Mouse (Mus musculus) intestine, embryonic 15.5 days (tissue): ENCODE data around the gene Isyna1. TPM values are rescaled to one million over a fixed set of nuclear protein-coding genes. Genes with fewer than 3 reads are reported as not detected.
"Not testable (repeated sequence)": the region's sequence is repeated elsewhere in the genome, so short reads cannot be mapped to it uniquely, and the experiment has no call there.

Source experiments
- ATAC-seq: fragments of 200-750 bp; cut with Nextera tagmentation; 2 replicates; pipeline ENCODE4 v1.8.0; 2017; ENCODE audit warnings: moderate TSS enrichment, moderate library complexity
- H3K27ac ChIP-seq: fragments of 300-500 bp; sonication (generic); 2 replicates; pipeline ENCODE4 v1.5.1; 2015; ENCODE audit warnings: mild to moderate bottlenecking, inconsistent platforms
- H3K27me3 ChIP-seq: fragments of 300-500 bp; sonication (generic); replicated peaks from 2 replicates; pipeline ENCODE4 v1.6.1; 2015; ENCODE audit warnings: inconsistent platforms
- H3K36me3 ChIP-seq: fragments of 300-500 bp; sonication (generic); 2 replicates; pipeline ENCODE4 v1.6.1; 2015; ENCODE audit warnings: inconsistent platforms
- H3K4me1 ChIP-seq: fragments of 300-500 bp; sonication (generic); replicated peaks from 2 replicates; pipeline ENCODE4 v1.6.1; 2015; ENCODE audit warnings: inconsistent platforms
- H3K4me2 ChIP-seq: fragments of 300-500 bp; sonication (generic); replicated peaks from 2 replicates; pipeline ENCODE4 v1.6.1; 2015; ENCODE audit warnings: mild to moderate bottlenecking, inconsistent platforms
- H3K4me3 ChIP-seq: fragments of 300-500 bp; sonication (generic); replicated peaks from 2 replicates; pipeline ENCODE4 v1.5.1; 2015; ENCODE audit warnings: inconsistent platforms
- H3K9ac ChIP-seq: fragments of 300-500 bp; sonication (generic); 2 replicates; pipeline ENCODE4 v1.6.1; 2015; ENCODE audit warnings: inconsistent platforms
- H3K9me3 ChIP-seq: fragments of 300-500 bp; sonication (generic); 2 replicates; pipeline ENCODE4 v1.6.1; 2016; ENCODE audit warnings: inconsistent platforms
- WGBS: fragments of 180-500 bp; shearing (Covaris S2); methylation state at CpG from one replicate; pipeline ENCODE4 v1.1.7; 2015; 5-methylcytosine and 5-hydroxymethylcytosine counted together
- polyA plus RNA-seq: library from polyadenylated mRNA; unstranded; fragments of >200 nt; fragmentation: Nextera tagmentation; extraction: Ambion mirVana; gene quantifications from 2 replicates; pipeline ENCODE4 v1.2.1, GENCODE M21; 2015

Isyna1 gene
- polyA plus RNA-seq, 1 experiment from 2014 or later = 123 TPM

DNA sequence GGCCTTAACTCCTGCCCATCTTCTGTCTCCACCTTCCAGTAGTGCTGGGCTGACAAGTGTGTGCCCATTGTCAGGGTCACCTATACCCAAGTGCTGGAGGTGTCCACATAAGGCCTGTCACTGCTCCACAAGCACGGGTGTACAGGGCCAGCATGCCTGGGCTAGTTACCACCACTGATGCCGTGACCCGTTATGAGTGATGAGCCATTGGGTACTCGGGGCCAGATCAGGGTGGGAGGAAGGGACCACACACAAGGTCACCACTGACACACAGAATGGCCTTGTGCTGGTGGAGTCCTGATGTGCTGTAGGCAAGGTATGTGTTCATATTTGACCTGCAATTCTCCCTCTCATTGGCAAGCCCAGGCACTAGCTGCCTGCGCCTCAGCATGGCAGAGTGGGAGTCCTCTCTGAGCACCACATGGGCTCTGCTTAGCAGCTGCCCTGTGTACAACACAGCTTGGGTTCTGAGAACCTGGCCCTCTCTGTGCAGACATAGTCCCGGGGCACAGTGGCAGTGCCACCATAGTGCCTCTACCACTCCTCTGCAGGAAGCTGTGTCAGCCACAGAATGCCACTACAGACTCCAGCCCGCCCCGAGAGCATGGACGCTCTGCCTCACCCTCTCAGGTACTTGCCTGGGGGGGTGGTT is 9.4 kb upstream of the Isyna1 start:
- no peak for ATAC-seq
- H3K36me3 ChIP-seq = peaks cover 39% of the 10 kb centered on the region
- H3K9me3 ChIP-seq = no peaks in the 10 kb centered on the region
- no peak overlapping the region for H3K27ac ChIP-seq
- no peak overlapping the region for H3K4me3 ChIP-seq
- WGBS = 87% methylated on average over 9 of the region's 9 CpGs
- H3K4me2 ChIP-seq = no peak overlapping the region
- no peaks in the 10 kb centered on the region for H3K27me3 ChIP-seq
- no peaks in the 10 kb centered on the region for H3K4me1 ChIP-seq
- H3K9ac ChIP-seq = no peak overlapping the region

DNA sequence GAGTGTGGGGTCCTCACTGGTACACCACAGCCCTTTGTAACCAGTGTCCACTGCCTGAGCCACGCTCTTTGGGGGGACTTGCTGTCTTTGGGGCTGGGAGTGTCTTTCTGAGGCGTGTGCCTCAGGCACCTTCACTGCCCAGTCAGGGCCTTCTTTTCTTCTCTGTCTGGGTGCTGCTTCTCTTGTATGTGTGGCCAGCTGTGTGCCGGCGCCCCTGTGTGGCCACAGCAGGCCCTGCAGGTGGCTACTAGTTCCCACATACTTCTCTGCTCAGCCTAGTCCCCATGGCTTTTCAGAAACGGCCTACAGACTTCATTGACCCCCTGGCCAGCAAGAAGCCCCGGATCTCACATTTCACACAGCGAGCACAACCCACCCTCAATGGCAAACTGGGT is 8.9 kb upstream of the Isyna1 start:
- H3K4me2 ChIP-seq = no peak overlapping the region
- peaks cover 39% of the 10 kb centered on the region for H3K36me3 ChIP-seq
- H3K4me1 ChIP-seq = no peaks in the 10 kb centered on the region
- H3K9me3 ChIP-seq = no peaks in the 10 kb centered on the region
- no peak overlapping the region for H3K9ac ChIP-seq
- 42% methylated on average over 7 of the region's 7 CpGs for WGBS
- H3K4me3 ChIP-seq = no peak overlapping the region
- peak; percentile 68; the same call in 1 of the 2 replicates for ATAC-seq
- no peak overlapping the region for H3K27ac ChIP-seq
- no peaks in the 10 kb centered on the region for H3K27me3 ChIP-seq

DNA sequence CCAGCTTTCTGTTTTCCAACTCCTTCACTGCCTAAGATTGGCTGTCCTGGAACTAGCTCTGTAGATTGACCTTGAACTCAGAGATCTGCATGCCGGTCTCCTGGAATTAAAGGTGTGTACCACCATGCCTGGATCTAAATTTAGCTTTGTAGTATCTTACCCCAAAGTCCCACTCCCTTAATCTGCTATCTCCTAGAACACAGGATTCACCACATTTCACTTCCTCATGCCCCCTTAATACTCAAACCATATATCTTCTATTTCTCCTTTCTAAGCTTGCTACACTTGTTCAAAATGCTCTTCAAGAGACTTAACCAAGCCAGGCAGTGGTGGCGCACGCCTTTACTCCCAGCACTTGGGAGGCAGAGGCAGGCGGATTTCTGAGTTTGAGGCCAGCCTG is 6.2 kb upstream of the Isyna1 start:
- not testable (repeated sequence) for H3K4me1 ChIP-seq, H3K27me3 ChIP-seq, H3K4me3 ChIP-seq, ATAC-seq, H3K9me3 ChIP-seq, H3K4me2 ChIP-seq, H3K27ac ChIP-seq, H3K9ac ChIP-seq
- WGBS = 85% methylated on average over 4 of the region's 4 CpGs
- H3K36me3 ChIP-seq = peaks cover 32% of the 10 kb centered on the region

DNA sequence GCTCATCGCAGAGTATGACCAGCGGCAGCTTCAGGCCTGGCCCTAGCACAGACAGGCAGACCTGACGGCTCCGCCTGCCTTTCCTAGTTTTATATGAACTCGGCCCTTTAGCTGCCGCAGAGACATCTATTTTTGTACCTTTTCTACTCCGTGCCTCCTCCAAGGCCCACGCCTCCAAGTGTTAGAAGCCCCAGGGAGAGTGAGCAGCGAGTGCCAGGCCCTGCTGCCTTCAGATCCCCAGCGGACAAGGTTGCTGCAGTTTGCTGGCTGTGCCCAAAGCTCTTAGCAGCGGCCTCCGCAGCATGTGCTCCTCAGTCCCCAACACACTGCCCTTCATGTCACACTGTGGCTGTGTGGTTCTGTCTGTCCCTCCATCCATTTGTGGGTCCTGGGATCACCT is 2.6 kb upstream of the Isyna1 start:
- peaks cover 24% of the 10 kb centered on the region for H3K4me1 ChIP-seq
- peaks cover 22% of the 10 kb centered on the region for H3K36me3 ChIP-seq
- ATAC-seq = no peak
- H3K4me2 ChIP-seq = no peak overlapping the region
- H3K9ac ChIP-seq = no peak overlapping the region
- H3K27ac ChIP-seq = no peak overlapping the region
- H3K4me3 ChIP-seq = no peak overlapping the region
- no peaks in the 10 kb centered on the region for H3K27me3 ChIP-seq
- no peaks in the 10 kb centered on the region for H3K9me3 ChIP-seq
- 94% methylated on average over 12 of the region's 12 CpGs for WGBS

DNA sequence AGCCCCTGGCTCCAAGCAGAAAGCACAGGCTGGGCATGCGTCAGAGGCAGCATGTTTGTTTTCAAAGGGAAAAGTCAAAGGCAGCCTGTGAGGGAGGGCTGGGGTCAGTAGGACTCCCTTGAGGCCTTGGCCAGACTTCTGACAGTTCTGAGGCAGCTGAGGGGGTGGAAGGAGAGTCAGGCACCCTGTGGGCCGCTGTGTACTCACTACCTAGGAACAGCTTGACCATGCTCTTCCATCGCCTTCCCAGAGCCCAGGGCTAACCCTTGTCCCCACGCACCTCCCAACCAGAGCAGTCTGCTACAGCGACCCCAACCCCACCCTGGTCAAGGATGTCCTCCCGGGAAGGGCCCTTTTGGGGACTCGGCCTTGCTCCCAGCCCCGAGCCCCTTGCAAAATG is 1.0 kb upstream of the Isyna1 start:
- H3K27ac ChIP-seq = peak overlapping the region; percentile 82
- ATAC-seq = no peak
- no peak overlapping the region for H3K4me3 ChIP-seq
- 52% methylated on average over 8 of the region's 8 CpGs for WGBS
- H3K4me2 ChIP-seq = peak overlapping the region; percentile 99
- peaks cover 26% of the 10 kb centered on the region for H3K36me3 ChIP-seq
- peaks cover 39% of the 10 kb centered on the region for H3K4me1 ChIP-seq
- no peak overlapping the region; the same call in 1 of the 2 replicates for H3K9ac ChIP-seq
- no peaks in the 10 kb centered on the region for H3K9me3 ChIP-seq
- no peaks in the 10 kb centered on the region for H3K27me3 ChIP-seq

DNA sequence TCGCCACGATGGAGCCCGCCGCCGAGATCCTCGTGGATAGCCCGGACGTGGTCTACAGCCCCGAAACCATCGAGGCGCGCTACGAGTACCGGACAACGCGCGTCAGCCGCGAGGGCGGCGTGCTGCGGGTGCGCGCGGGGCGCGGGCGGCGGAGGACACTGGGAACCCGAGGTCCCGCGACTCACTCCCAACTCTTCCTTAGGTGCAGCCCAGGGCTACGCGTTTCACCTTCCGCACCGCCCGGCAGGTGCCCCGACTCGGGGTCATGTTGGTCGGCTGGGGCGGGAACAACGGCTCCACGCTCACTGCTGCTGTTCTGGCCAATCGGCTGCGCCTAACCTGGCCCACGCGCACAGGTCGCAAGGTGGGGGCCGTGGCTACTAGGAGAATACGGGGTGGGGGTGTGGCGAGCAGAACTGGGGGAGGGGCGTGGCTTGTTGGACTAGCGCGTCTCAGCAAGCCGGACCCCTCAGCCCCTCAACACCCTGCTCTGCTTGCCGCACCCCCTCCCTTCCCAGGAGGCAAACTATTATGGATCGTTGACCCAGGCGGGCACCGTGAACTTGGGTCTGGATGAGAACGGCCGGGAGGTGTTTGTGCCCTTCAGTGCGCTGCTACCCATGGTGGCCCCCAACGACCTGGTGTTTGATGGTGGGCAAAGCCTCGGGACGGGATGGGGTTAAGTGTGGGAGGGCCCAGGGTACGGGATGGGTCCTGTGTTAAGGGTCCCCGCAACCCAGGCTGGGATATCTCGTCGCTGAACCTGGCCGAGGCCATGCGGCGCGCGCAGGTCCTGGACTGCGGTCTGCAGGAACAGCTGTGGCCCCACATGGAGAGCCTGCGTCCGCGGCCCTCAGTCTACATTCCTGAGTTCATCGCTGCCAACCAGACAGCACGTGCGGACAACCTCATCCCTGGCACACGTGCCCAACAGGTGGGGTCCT is 720 bp downstream of the Isyna1 start:
- Histone ChIP-seq H3K4me1 (peaks cover 56% of the 10 kb centered on the region), H3K9ac (peak overlapping the region; percentile 71), H3K27me3 (no peaks in the 10 kb centered on the region), H3K27ac (peak overlapping the region; percentile 82), H3K4me3 (peak overlapping the region; percentile 66), H3K36me3 (peaks cover 23% of the 10 kb centered on the region), H3K9me3 (no peaks in the 10 kb centered on the region), H3K4me2 (peak overlapping the region; percentile 99)
- ATAC-seq = peak; percentile 37
- 11% methylated on average over 82 of the region's 82 CpGs for WGBS

DNA sequence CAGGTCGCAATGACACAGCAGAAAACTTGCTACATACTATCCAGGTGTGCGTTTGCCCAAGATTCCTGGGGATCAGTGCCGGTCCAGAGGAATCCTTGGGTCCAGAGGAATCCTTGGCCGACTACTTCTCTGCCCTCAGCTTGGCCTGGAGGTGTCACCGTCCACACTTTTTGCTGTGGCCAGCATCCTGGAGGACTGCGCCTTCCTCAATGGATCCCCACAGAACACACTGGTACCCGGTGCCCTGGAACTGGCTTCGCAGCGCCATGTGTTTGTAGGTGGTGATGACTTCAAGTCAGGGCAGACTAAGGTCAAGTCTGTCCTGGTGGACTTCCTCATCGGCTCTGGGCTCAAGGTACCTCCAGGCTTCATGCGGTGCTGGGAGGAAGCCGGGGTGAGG is 1.6 kb downstream of the Isyna1 start:
- no peak overlapping the region for H3K9ac ChIP-seq
- no peak overlapping the region for H3K4me3 ChIP-seq
- no peak for ATAC-seq
- H3K36me3 ChIP-seq = peaks cover 23% of the 10 kb centered on the region
- H3K9me3 ChIP-seq = no peaks in the 10 kb centered on the region
- no peaks in the 10 kb centered on the region for H3K27me3 ChIP-seq
- no peak overlapping the region for H3K27ac ChIP-seq
- no peak overlapping the region; the same call in 1 of the 2 replicates for H3K4me2 ChIP-seq
- 92% methylated on average over 12 of the region's 12 CpGs for WGBS
- peaks cover 65% of the 10 kb centered on the region for H3K4me1 ChIP-seq

DNA sequence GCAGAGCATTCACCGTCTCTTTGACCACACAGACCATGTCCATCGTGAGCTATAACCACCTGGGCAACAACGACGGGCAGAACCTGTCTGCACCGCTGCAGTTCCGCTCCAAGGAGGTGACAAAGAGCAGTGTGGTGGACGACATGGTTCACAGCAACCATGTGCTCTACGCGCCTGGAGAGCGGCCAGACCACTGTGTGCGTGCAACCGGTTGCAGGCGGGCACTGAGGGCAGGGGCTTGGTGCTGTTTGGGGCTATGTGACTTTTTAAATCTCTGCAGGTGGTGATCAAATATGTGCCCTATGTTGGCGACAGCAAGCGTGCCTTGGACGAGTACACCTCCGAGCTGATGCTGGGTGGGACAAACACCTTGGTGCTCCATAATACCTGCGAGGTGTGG is 2.0 kb downstream of the Isyna1 start:
- H3K27ac ChIP-seq = no peak overlapping the region
- no peak overlapping the region for H3K4me3 ChIP-seq
- peaks cover 23% of the 10 kb centered on the region for H3K36me3 ChIP-seq
- no peak for ATAC-seq
- no peaks in the 10 kb centered on the region for H3K9me3 ChIP-seq
- no peak overlapping the region for H3K9ac ChIP-seq
- 92% methylated on average over 18 of the region's 18 CpGs for WGBS
- H3K27me3 ChIP-seq = no peaks in the 10 kb centered on the region
- peaks cover 69% of the 10 kb centered on the region for H3K4me1 ChIP-seq
- no peak overlapping the region for H3K4me2 ChIP-seq

DNA sequence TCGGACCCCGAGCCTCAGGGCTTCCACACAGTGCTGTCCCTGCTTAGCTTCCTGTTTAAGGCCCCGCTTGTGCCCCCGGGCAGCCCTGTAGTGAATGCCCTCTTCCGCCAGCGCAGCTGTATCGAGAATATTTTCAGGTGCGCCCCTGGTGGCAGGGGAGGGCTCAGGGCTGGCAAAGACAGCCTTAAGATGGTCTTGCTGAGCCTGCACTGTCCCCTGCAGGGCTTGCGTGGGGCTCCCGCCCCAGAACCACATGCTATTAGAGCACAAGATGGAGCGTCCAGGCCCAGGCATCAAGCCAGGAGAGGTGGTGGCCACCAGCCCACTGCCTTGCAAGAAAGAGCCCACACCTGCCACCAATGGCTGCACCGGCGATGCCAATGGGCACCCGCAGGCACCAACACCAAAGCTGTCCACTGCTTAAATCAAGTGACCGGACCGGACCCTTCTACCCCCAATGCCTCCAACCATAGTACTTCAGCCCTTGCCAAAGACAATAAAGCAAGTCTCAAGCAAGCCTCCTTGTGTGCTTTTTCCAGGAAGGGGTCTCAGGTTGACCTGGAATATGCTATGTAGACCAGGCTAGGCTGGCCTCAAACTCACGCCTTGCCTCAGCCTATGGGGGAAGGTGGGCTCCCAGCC is 2.7 kb downstream of the Isyna1 start:
- Histone ChIP-seq H3K27ac (no peak overlapping the region), H3K4me3 (peak overlapping the region; percentile 44; the same call in 1 of the 2 replicates), H3K9me3 (no peaks in the 10 kb centered on the region), H3K4me2 (peak overlapping the region; percentile 83), H3K4me1 (peaks cover 72% of the 10 kb centered on the region), H3K36me3 (peaks cover 17% of the 10 kb centered on the region), H3K9ac (no peak overlapping the region; the same call in 1 of the 2 replicates), H3K27me3 (no peaks in the 10 kb centered on the region)
- no peak for ATAC-seq
- 86% methylated on average over 17 of the region's 17 CpGs for WGBS

DNA sequence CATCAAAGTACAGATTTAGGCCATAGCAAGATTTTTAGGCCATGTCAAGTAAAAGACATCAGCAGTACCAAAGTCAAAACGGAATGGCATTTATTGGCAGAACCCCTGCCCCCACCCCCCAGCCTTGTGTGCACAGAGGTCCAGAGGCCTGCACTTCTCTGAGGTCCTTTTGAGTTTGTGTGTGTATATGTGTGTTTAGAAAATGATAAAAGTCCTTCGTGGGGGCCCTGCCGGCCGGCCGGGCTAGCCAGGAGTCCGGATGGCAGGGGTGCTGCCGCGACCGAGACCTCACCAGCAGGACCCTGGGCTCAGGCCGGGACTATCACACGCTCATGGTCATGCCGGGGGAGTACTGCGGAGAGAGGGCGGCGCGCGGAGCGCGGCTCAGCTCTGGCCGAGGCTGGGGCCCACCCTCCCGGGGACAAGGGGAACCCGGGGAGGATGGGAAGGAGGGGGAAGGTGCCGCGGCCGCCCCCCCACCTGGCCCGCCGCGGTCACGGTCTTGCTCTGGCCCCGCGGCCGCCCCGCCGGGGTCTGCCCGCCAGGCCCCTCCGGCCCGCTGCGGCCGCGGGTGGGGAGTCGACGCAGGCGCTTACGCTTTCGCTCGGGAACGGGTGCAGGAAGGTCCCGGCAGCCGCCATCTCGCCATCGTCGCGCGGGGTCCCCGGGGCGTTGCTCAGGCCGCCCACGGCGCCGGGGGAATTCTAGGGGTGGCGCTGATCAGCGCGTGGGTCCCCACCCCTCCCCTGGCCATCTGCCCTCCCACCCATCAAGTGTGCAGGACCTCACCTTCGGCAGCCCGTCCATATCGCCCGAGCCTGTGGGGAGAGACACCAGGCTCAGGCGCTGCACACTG is 3.5 kb downstream of the Isyna1 start:
- WGBS = 20% methylated on average over 67 of the region's 68 CpGs
- Histone ChIP-seq H3K9me3 (no peaks in the 10 kb centered on the region), H3K4me3 (peak overlapping the region; percentile 44), H3K9ac (peak overlapping the region; percentile 59), H3K27ac (0 out of 2 replicates have a peak overlapping the region, but pooled peaks have one; percentile 27), H3K36me3 (peaks cover 22% of the 10 kb centered on the region), H3K4me1 (peaks cover 72% of the 10 kb centered on the region), H3K27me3 (no peaks in the 10 kb centered on the region), H3K4me2 (peak overlapping the region; percentile 83)
- ATAC-seq = no peak

DNA sequence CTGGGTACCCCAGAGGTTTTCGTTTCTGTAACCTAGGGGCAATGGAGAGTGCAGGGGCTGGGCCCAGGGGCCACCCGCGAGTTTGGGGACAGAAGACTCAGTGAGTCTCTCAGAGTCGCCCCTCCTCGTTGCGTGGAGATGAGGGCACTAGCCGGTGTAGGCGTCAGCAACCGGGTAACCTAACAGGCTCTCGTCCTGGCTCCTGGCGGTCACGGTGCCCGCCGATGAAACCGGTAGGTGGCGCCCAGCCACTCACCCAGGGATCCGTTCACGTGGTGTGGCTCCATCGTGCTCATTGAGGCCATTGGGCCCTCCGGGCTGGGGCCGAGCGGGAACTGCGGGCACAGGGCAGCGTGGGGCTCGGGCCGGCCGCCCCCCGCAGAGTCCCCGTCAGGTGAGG is 4.1 kb downstream of the Isyna1 start:
- H3K27me3 ChIP-seq = no peaks in the 10 kb centered on the region
- peaks cover 22% of the 10 kb centered on the region for H3K36me3 ChIP-seq
- peak; percentile 35 for ATAC-seq
- 8% methylated on average over 29 of the region's 29 CpGs for WGBS
- H3K9ac ChIP-seq = peak overlapping the region; percentile 59
- peaks cover 69% of the 10 kb centered on the region for H3K4me1 ChIP-seq
- H3K4me2 ChIP-seq = peak overlapping the region; percentile 83
- no peaks in the 10 kb centered on the region for H3K9me3 ChIP-seq
- H3K27ac ChIP-seq = 0 out of 2 replicates have a peak overlapping the region, but pooled peaks have one; percentile 27
- peak overlapping the region; percentile 44 for H3K4me3 ChIP-seq
